Mouse (Mus musculus): ENCODE measurements at regions not wholly inside any gene's neighbourhood (a gene's known extent, or its start where the extent isn't known, plus 50 kb on each side); places are given as distances from the start of the nearest gene placed in this dataset.

DNA sequence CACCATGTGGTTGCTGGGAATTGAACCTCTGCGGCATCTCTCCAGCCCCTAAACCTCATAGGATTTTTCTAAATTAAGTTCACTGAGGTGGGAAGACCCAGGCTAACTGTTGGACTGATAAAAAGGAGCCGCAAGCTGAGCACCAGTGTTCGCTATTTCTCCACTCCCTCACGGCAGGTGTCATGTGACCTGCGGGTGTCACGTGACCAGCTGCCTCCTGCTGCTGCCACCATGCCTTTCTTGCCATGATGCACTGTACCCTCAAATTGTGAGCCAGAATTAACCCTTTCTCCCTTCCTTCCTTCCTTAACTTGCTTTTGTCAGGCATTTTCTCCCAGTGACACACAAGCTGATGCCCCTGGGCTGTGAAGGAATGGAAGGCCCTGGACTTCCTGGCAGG lies 93.1 kb upstream of the Lpar1 start:
- no peak for TF ChIP-seq CTCF (IDR thresholded peaks at IDR 0.05; ENCODE audit: low read depth, low read length)
- TF ChIP-seq EP300 (IDR thresholded peaks at IDR 0.05; ENCODE audit: insufficient read depth, low read depth, low read length): no peak

Measured in ES-Bruce4 (cell line).